Comparison of ENCODE assay signal across 28 mouse cellular contexts in the genomic region with DNA sequence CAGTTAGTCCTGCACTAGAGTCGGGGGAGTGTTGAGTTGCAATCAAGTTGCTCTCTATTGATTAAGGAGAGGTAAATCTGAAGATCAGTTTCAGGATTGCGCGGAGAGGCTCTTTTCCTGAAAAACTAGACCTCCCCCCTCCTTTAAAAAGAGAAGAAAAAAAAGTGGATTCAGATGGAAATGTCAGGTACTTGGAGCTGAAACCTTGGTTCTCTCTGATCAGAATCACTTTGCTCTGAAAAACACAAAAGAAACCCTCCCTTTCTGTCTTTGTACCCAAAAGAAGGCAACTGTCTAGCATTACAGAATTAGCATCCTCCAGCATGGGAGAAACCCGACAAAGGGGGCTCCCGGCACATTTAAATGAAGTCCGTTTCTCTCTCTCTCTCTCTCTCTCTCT. TPM values are rescaled to one million over a fixed set of nuclear protein-coding genes. Genes with fewer than 3 reads are reported as not detected.
"Had no signal": no experiment of that assay in that cellular context is flagged by ENCODE, and none has a peak within 500 bp of the region (broad histone marks: within the 10 kb centered on the region; RNA-seq: fewer than 3 reads in every experiment).

A gene (minus strand): TSS at position 101 of the 400 bp plus-strand sequence.

- H3K4me1 ChIP-seq: intestine, embryonic 15.5 days; limb, embryonic 12.5 days had no signal

- H3K4me2 ChIP-seq: heart, embryonic 11.5 days; heart, embryonic 13.5 days; heart, embryonic 15.5 days; hindbrain, embryonic 13.5 days; intestine, embryonic 15.5 days; kidney, embryonic 15.5 days; limb, embryonic 12.5 days; liver, embryonic 11.5 days had no signal

- H3K9ac ChIP-seq: heart, embryonic 13.5 days; heart, embryonic 15.5 days; hindbrain, embryonic 13.5 days; intestine, embryonic 15.5 days; kidney, embryonic 15.5 days; limb, embryonic 12.5 days had no signal

- H3K4me3 ChIP-seq: gastrocnemius, adult 2 months; heart, adult 2 months; heart, embryonic 13.5 days; heart, embryonic 15.5 days; hindbrain, embryonic 13.5 days; intestine, embryonic 15.5 days; kidney, embryonic 15.5 days; limb, embryonic 12.5 days had no signal

- H3K27me3 ChIP-seq: intestine, embryonic 15.5 days; limb, embryonic 12.5 days had no signal

- H3K9me3 ChIP-seq: heart, embryonic 13.5 days; heart, embryonic 15.5 days; hindbrain, embryonic 13.5 days; intestine, embryonic 15.5 days; kidney, embryonic 15.5 days; limb, embryonic 12.5 days had no signal

- H3K36me3 ChIP-seq: heart, embryonic 13.5 days; heart, embryonic 15.5 days; hindbrain, embryonic 13.5 days; intestine, embryonic 15.5 days; kidney, embryonic 15.5 days; limb, embryonic 12.5 days had no signal

- H3K27ac ChIP-seq: gastrocnemius, adult 2 months; heart, adult 2 months; heart, embryonic 13.5 days; heart, embryonic 15.5 days; hindbrain, embryonic 13.5 days; intestine, embryonic 15.5 days; kidney, embryonic 15.5 days; kidney, postnatal 0 days had no signal

- ATAC-seq: forebrain, embryonic 16.5 days; hindbrain, embryonic 16.5 days; inflammation-experienced regulatory T-cells, adult 6 months; intestine, embryonic 15.5 days; intestine, postnatal 0 days had no signal

- DNase-seq: gastrocnemius, adult 2 months; gastrocnemius, postnatal 10 days; gastrocnemius, postnatal 25 days; heart, adult 11 months; heart, adult 2 months; heart, postnatal 14 days; heart, postnatal 36 days; kidney, adult 18-20 months; kidney, adult 9 months; kidney, postnatal 14 days; kidney, postnatal 36 days; layer of hippocampus, adult 9-11 months; layer of hippocampus, postnatal 36 days; left cerebral cortex, postnatal 4 days; liver had no signal

RNA-seq across cellular contexts. Expression of the gene that starts here (rescaled TPM):
- total RNA-seq: heart, postnatal 36 days had no signal
- polyA plus RNA-seq: inflammation-experienced regulatory T-cells, adult 6 months had no signal
